ENCODE assay signal across 26 mouse cellular contexts in genomic region chr9:78371441-78371840, GRCm38 (mm10). TPM values are rescaled to one million over a fixed set of nuclear protein-coding genes. Genes with fewer than 3 reads are reported as not detected.
DNase-seq lines count a peak whose midpoint lies in the region; ATAC-seq and TF ChIP-seq lines count a peak whose summit lies in the region.
"Had no signal": no experiment of that assay in that cellular context is flagged by ENCODE, and none has a peak within 500 bp of the region (broad histone marks: within the 10 kb centered on the region; RNA-seq: fewer than 3 reads in every experiment).

No protein-coding gene starts in this region.

- H3K9me3 ChIP-seq in ES-Bruce4 (replicated peaks; ENCODE audit: control insufficient read depth, insufficient read depth, low read length, poor library complexity, severe bottlenecking) = no peaks in the 10 kb centered on the region
- no peaks in the 10 kb centered on the region for H3K9me3 ChIP-seq in ES-E14 (ENCODE audit: control insufficient read depth, insufficient read depth, low read depth, low read length)
- no peaks in the 10 kb centered on the region for H3K9me3 ChIP-seq in forebrain, embryonic 13.5 days (replicated peaks)
- no peaks in the 10 kb centered on the region for H3K9me3 ChIP-seq in midbrain, embryonic 10.5 days (replicated peaks)
- H3K9me3 ChIP-seq: embryonic facial prominence, embryonic 13.5 days; embryonic facial prominence, embryonic 15.5 days; forebrain, embryonic 10.5 days; forebrain, embryonic 12.5 days; forebrain, embryonic 15.5 days had no signal

- no peak for ATAC-seq in forebrain, embryonic 13.5 days
- ATAC-seq: activated CD4-positive, CD25-positive, alpha-beta regulatory T cell, adult 4 months; forebrain, embryonic 15.5 days; forebrain, postnatal 0 days had no signal

- H3K9ac ChIP-seq in ES-Bruce4 (ENCODE audit: low read depth, poor library complexity, severe bottlenecking) (no peak overlapping the region), ES-E14 (ENCODE audit: insufficient read depth, low read depth, low read length, poor library complexity, severe bottlenecking) (no peak overlapping the region)
- no peak overlapping the region for H3K9ac ChIP-seq in forebrain, embryonic 13.5 days
- H3K9ac ChIP-seq: embryonic facial prominence, embryonic 13.5 days; embryonic facial prominence, embryonic 15.5 days; forebrain, embryonic 12.5 days; forebrain, embryonic 15.5 days; forebrain, postnatal 0 days had no signal

- no peak for TF ChIP-seq POLR2A in ES-Bruce4 (IDR thresholded peaks at IDR 0.05; ENCODE audit: insufficient read depth, low read length)

- H3K36me3 ChIP-seq in ES-Bruce4 (ENCODE audit: control insufficient read depth, insufficient read depth, low read length, poor library complexity, severe bottlenecking) = 0 out of 2 replicates have a peak, but pooled peaks cover 3% of the 10 kb centered on the region
- H3K36me3 ChIP-seq in ES-E14 (ENCODE audit: control insufficient read depth, insufficient read depth, low read length, poor library complexity, severe bottlenecking) = no peaks in the 10 kb centered on the region; the same call in 1 of the 2 replicates
- H3K36me3 ChIP-seq in forebrain, embryonic 13.5 days (ENCODE audit: poor library complexity, severe bottlenecking) = no peaks in the 10 kb centered on the region
- H3K36me3 ChIP-seq in midbrain, embryonic 10.5 days = no peaks in the 10 kb centered on the region
- H3K36me3 ChIP-seq: embryonic facial prominence, embryonic 13.5 days; embryonic facial prominence, embryonic 15.5 days; forebrain, embryonic 10.5 days; forebrain, embryonic 12.5 days; forebrain, embryonic 15.5 days had no signal

- WGBS in forebrain, embryonic 13.5 days = 93% methylated on average over 3 of the region's 3 CpGs
- 96% methylated on average over 3 of the region's 3 CpGs for WGBS in midbrain, embryonic 10.5 days

- no peaks in the 10 kb centered on the region for H3K27me3 ChIP-seq in ES-Bruce4 (ENCODE audit: control insufficient read depth, insufficient read depth, low read length, poor library complexity, severe bottlenecking)
- H3K27me3 ChIP-seq in forebrain, embryonic 13.5 days = no peaks in the 10 kb centered on the region
- no peaks in the 10 kb centered on the region for H3K27me3 ChIP-seq in midbrain, embryonic 10.5 days (ENCODE audit: low read depth, poor library complexity, severe bottlenecking)
- H3K27me3 ChIP-seq: embryonic facial prominence, embryonic 13.5 days; embryonic facial prominence, embryonic 15.5 days; forebrain, embryonic 12.5 days; forebrain, embryonic 15.5 days had no signal

- H3K4me1 ChIP-seq in ES-Bruce4 (ENCODE audit: control insufficient read depth, insufficient read depth, low read length) (peaks cover 8% of the 10 kb centered on the region), ES-E14 (ENCODE audit: control insufficient read depth in 2 of 2, insufficient read depth in 2 of 2, low read length in 2 of 2, poor library complexity in 1 of 2) (peaks cover 14 to 18% of the 10 kb centered on the region in 2 experiments)
- H3K4me1 ChIP-seq in forebrain, embryonic 13.5 days = no peaks in the 10 kb centered on the region
- no peaks in the 10 kb centered on the region for H3K4me1 ChIP-seq in midbrain, embryonic 10.5 days
- H3K4me1 ChIP-seq: embryonic facial prominence, embryonic 13.5 days; embryonic facial prominence, embryonic 15.5 days; forebrain, embryonic 10.5 days; forebrain, embryonic 12.5 days; forebrain, embryonic 15.5 days had no signal

- no peak overlapping the region for H3K4me2 ChIP-seq in forebrain, embryonic 13.5 days
- H3K4me2 ChIP-seq: embryonic facial prominence, embryonic 13.5 days; embryonic facial prominence, embryonic 15.5 days; forebrain, embryonic 12.5 days; forebrain, embryonic 15.5 days had no signal

- peak; percentile 100 for TF ChIP-seq EP300 in ES-Bruce4 (IDR thresholded peaks at IDR 0.05; ENCODE audit: insufficient read depth, low read depth, low read length)

- DNase-seq in ES-E14 (ENCODE audit: low read depth, low spot score) (no peak), liver (no peak)
- DNase-seq in midbrain, embryonic 10.5 days (ENCODE audit: low spot score) = no peak
- DNase-seq: adrenal gland, adult 8-10 months; adrenal gland, postnatal 14 days; adrenal gland, postnatal 36 days; cerebellum, adult 11-12 months; cerebellum, adult 2 months; cerebellum, adult 9-10 months; cerebellum, postnatal 10 days; cerebellum, postnatal 25 days; forebrain, postnatal 0 days had no signal

- H3K27ac ChIP-seq in ES-Bruce4 (ENCODE audit: insufficient read depth, low read length) (peak overlapping the region; percentile 100), ES-E14 (ENCODE audit: insufficient read depth, low read depth, low read length, poor library complexity, severe bottlenecking) (peak overlapping the region; percentile 96)
- H3K27ac ChIP-seq in forebrain, embryonic 13.5 days = no peak overlapping the region
- H3K27ac ChIP-seq in midbrain, embryonic 10.5 days (replicated peaks) = no peak overlapping the region
- H3K27ac ChIP-seq: embryonic facial prominence, embryonic 13.5 days; embryonic facial prominence, embryonic 15.5 days; forebrain, embryonic 10.5 days; forebrain, embryonic 12.5 days; forebrain, embryonic 15.5 days had no signal

- in situ Hi-C loops in ES-E14 (cut with MboI; ENCODE audit: low sequenced_read_pairs in 2 of 2, unreplicated experiment in 2 of 2) = no loop called here

- no peak overlapping the region for H3K4me3 ChIP-seq in ES-Bruce4 (ENCODE audit: low read depth, low read length)
- no peak overlapping the region for H3K4me3 ChIP-seq in ES-E14 (ENCODE audit: insufficient read depth in 1 of 2, low read depth in 1 of 2, low read length in 2 of 2, poor library complexity in 1 of 2, severe bottlenecking in 1 of 2)
- H3K4me3 ChIP-seq in forebrain, embryonic 13.5 days = no peak overlapping the region
- H3K4me3 ChIP-seq in midbrain, embryonic 10.5 days = no peak overlapping the region
- H3K4me3 ChIP-seq: embryonic facial prominence, embryonic 13.5 days; embryonic facial prominence, embryonic 15.5 days; erythroblast, embryonic 14.5 days; forebrain, embryonic 10.5 days; forebrain, embryonic 12.5 days; forebrain, embryonic 15.5 days had no signal

- TF ChIP-seq CTCF in ES-Bruce4 (IDR thresholded peaks at IDR 0.05; ENCODE audit: low read depth, low read length) = no peak

TF ChIP-seq in ES-E14, 5 proteins besides CTCF, POLR2A, EP300 and RAD21:
- no peak for TF ChIP-seq MAFK (IDR thresholded peaks at IDR 0.05; ENCODE audit: insufficient read depth, low read depth, low read length)
- no peak for TF ChIP-seq ZNF384 (IDR thresholded peaks at IDR 0.05; ENCODE audit: low read depth, low read length)
- TF ChIP-seq ZC3H11A (IDR thresholded peaks at IDR 0.05; ENCODE audit: borderline replicate concordance, low read depth, low read length) = no peak
- TF ChIP-seq CHD2 (IDR thresholded peaks at IDR 0.05; ENCODE audit: low read depth, low read length) = no peak
- TF ChIP-seq HCFC1 (IDR thresholded peaks at IDR 0.05; ENCODE audit: borderline replicate concordance, insufficient read depth, low read length) = no peak

RNA-seq across cellular contexts. Expression of gene Dppa5a, which starts 3.5 kb away (rescaled TPM):
- 5,317 and 5,424 TPM in 2 replicates for polyA plus RNA-seq in ES-Bruce4 (2011; ENCODE audit: insufficient read depth, insufficient read length, low read depth, missing spikeins)
- total RNA-seq in ES-E14 (2012; rRNA removed) = 2,580 and 3,190 TPM in 2 replicates
- 1.1 and 1.2 TPM in 2 replicates for polyA plus RNA-seq in forebrain, embryonic 13.5 days (2015; fragmentation: Nextera tagmentation; extraction: Ambion mirVana)
- polyA plus RNA-seq in midbrain, embryonic 10.5 days (2016; fragmentation: Nextera tagmentation; extraction: Ambion mirVana) = not detected in 2 replicates
- total RNA-seq: adrenal gland, adult 18-20 months; adrenal gland, adult 8-10 months; adrenal gland, postnatal 14 days; adrenal gland, postnatal 36 days; MEL had no signal
- polyA plus RNA-seq: activated CD4-positive, CD25-positive, alpha-beta regulatory T cell, adult 4 months; cortical plate, adult 2 months; embryonic facial prominence, embryonic 11.5 days; erythroblast, embryonic 14.5 days; forebrain, embryonic 10.5 days had no signal

RNA-seq across cellular contexts. Expression of gene Ooep, which starts 7.1 kb away (rescaled TPM):
- polyA plus RNA-seq in ES-Bruce4 (2011; ENCODE audit: insufficient read depth, insufficient read length, low read depth, missing spikeins) = 75.0 and 86.4 TPM in 2 replicates
- total RNA-seq in ES-E14 (2012; rRNA removed) = 31.2 and 35.3 TPM in 2 replicates
- 6.1 and 6.3 TPM in 2 replicates for polyA plus RNA-seq in forebrain, embryonic 13.5 days (2015; fragmentation: Nextera tagmentation; extraction: Ambion mirVana)
- 0.83 and 1.0 TPM in 2 replicates for polyA plus RNA-seq in midbrain, embryonic 10.5 days (2016; fragmentation: Nextera tagmentation; extraction: Ambion mirVana)
- total RNA-seq: adrenal gland, adult 18-20 months; adrenal gland, adult 8-10 months; adrenal gland, postnatal 14 days; adrenal gland, postnatal 36 days; MEL had no signal
- polyA plus RNA-seq: erythroblast, embryonic 14.5 days had no signal

RNA-seq across cellular contexts. Expression of gene Gsta2, which starts 15.9 kb away (rescaled TPM):
- polyA plus RNA-seq in ES-Bruce4 (2011; ENCODE audit: insufficient read depth, insufficient read length, low read depth, missing spikeins) = not detected in 2 replicates
- not detected in 2 replicates for total RNA-seq in ES-E14 (2012; rRNA removed)
- polyA plus RNA-seq in forebrain, embryonic 13.5 days (2015; fragmentation: Nextera tagmentation; extraction: Ambion mirVana) = not detected in 2 replicates
- not detected in 2 replicates for polyA plus RNA-seq in midbrain, embryonic 10.5 days (2016; fragmentation: Nextera tagmentation; extraction: Ambion mirVana)
- total RNA-seq: forebrain, postnatal 0 days; MEL had no signal
- polyA plus RNA-seq: activated CD4-positive, CD25-positive, alpha-beta regulatory T cell, adult 4 months; cerebellum, adult 2 months; embryonic facial prominence, embryonic 11.5 days; erythroblast, embryonic 14.5 days; forebrain, embryonic 10.5 days; forebrain, embryonic 12.5 days; forebrain, embryonic 15.5 days; forebrain, postnatal 0 days had no signal

RNA-seq across cellular contexts. Expression of gene Ddx43, which starts 24.1 kb away (rescaled TPM):
- 2.8 and 4.9 TPM in 2 replicates for polyA plus RNA-seq in ES-Bruce4 (2011; ENCODE audit: insufficient read depth, insufficient read length, low read depth, missing spikeins)
- total RNA-seq in ES-E14 (2012; rRNA removed) = 4.3 and 5.0 TPM in 2 replicates
- 0.15 and 0.19 TPM in 2 replicates for polyA plus RNA-seq in forebrain, embryonic 13.5 days (2015; fragmentation: Nextera tagmentation; extraction: Ambion mirVana)
- polyA plus RNA-seq in midbrain, embryonic 10.5 days (2016; fragmentation: Nextera tagmentation; extraction: Ambion mirVana) = 0.09 and 0.15 TPM in 2 replicates
- total RNA-seq: adrenal gland, adult 18-20 months; adrenal gland, adult 8-10 months; adrenal gland, postnatal 14 days; adrenal gland, postnatal 36 days had no signal
- polyA plus RNA-seq: C2C12; embryonic facial prominence, embryonic 11.5 days; erythroblast, embryonic 14.5 days had no signal

RNA-seq across cellular contexts. Expression of gene Omt2b, which starts 44.1 kb away (rescaled TPM):
- polyA plus RNA-seq in ES-Bruce4 (2011; ENCODE audit: insufficient read depth, insufficient read length, low read depth, missing spikeins) = not detected in 2 replicates
- not detected in 2 replicates for total RNA-seq in ES-E14 (2012; rRNA removed)
- polyA plus RNA-seq in forebrain, embryonic 13.5 days (2015; fragmentation: Nextera tagmentation; extraction: Ambion mirVana) = not detected in 2 replicates
- not detected in 2 replicates for polyA plus RNA-seq in midbrain, embryonic 10.5 days (2016; fragmentation: Nextera tagmentation; extraction: Ambion mirVana)
- total RNA-seq: adrenal gland, adult 18-20 months; adrenal gland, adult 8-10 months; adrenal gland, postnatal 14 days; adrenal gland, postnatal 36 days; forebrain, postnatal 0 days; MEL had no signal
- polyA plus RNA-seq: activated CD4-positive, CD25-positive, alpha-beta regulatory T cell, adult 4 months; C2C12; cerebellum, adult 2 months; cortical plate, adult 2 months; embryonic facial prominence, embryonic 11.5 days; embryonic facial prominence, embryonic 13.5 days; embryonic facial prominence, embryonic 15.5 days; erythroblast, embryonic 14.5 days; forebrain, embryonic 10.5 days; forebrain, embryonic 12.5 days; forebrain, embryonic 15.5 days; forebrain, postnatal 0 days had no signal

Comparison
In these comparisons a context has a peak if more than half of its experiments do, and no peak if none do; other contexts are left out.
1. H3K27ac ChIP-seq: peak in ES-Bruce4 (single experiment) and ES-E14 (single experiment); none in forebrain, embryonic 13.5 days (single experiment) and midbrain, embryonic 10.5 days (single experiment).
2. RNA of gene Dppa5a, which starts 3.5 kb away (polyA plus RNA-seq): 5,317 to 5,424 TPM in ES-Bruce4; 1.1 to 1.2 TPM in forebrain, embryonic 13.5 days and not detected in midbrain, embryonic 10.5 days; every median in the first group is over 1,000 times any median in the second.
3. RNA of gene Ooep, which starts 7.1 kb away (polyA plus RNA-seq): 75.0 to 86.4 TPM in ES-Bruce4; 6.1 to 6.3 TPM in forebrain, embryonic 13.5 days and 0.83 to 1.0 TPM in midbrain, embryonic 10.5 days; every median in the first group is over 10 times any median in the second.